Mouse (Mus musculus) G1E (cell line): ENCODE data around the gene Fbxo21.

Source experiments
- CTCF ChIP-seq: IDR thresholded peaks from 2 replicates; pipeline ENCODE4 v1.5.1; 2012; ENCODE audit warnings: low read depth, low read length, inconsistent platforms, mixed read lengths
- GATA1 ChIP-seq: IDR thresholded peaks from 2 replicates; pipeline ENCODE4 v1.6.1; 2012; ENCODE audit warnings: borderline replicate concordance, low read length, inconsistent platforms, mixed read lengths
- GATA2 ChIP-seq: IDR thresholded peaks from 2 replicates; pipeline ENCODE4 v1.6.1; 2012; ENCODE audit warnings: low read depth, low read length, inconsistent platforms, borderline replicate concordance
- POLR2AphosphoS5 ChIP-seq: IDR thresholded peaks from 2 replicates; pipeline ENCODE4 v1.6.1; 2012; ENCODE audit warnings: low read depth, low read length, inconsistent platforms; ENCODE audit not compliant: insufficient replicate concordance
- TAL1 ChIP-seq: conservative IDR thresholded peaks from 2 replicates; pipeline ENCODE4 v1.6.1; 2012; ENCODE audit warnings: low read depth, low read length, inconsistent platforms, mixed read lengths

DNA sequence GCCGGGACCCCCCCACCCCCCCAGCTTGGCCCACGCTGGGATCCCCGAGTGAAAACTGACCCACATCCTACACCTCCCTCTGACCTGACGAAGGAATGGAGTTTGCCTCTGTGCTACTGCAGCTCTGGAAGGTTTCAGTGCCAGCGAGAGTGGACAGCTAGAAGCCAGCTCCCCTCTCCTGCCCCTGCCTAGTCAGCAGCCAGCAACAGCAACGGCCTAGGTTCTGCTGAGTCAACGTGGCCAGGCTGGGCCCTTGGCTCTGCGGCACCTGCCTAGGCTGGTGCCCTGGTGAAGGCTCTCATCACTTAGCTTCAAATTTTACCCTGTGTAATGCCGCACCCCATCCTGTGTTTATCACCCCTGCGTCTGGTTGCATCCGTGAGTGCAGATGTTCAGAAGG is 43.4 kb downstream of the Fbxo21 start:
- TF ChIP-seq TAL1 (no peak), CTCF (no peak), POLR2AphosphoS5 (no peak), GATA2 (no peak), GATA1 (no peak)
